Mouse (Mus musculus): ENCODE data around the gene Crxos.

GRCm38 (mm10) chr7:15905861-15906260 is 23.4 kb downstream of the Crxos start:
- TF ChIP-seq CTCF (IDR thresholded peaks at IDR 0.05; ENCODE audit: low read depth, low read length) (no peak), TAL1 (conservative IDR thresholded peaks at IDR 0.05; ENCODE audit: low read depth, low read length) (no peak), POLR2AphosphoS5 (IDR thresholded peaks at IDR 0.05; ENCODE audit: insufficient replicate concordance, low read depth, low read length) (no peak), GATA2 (IDR thresholded peaks at IDR 0.05; ENCODE audit: borderline replicate concordance, low read depth, low read length) (no peak), GATA1 (IDR thresholded peaks at IDR 0.05; ENCODE audit: borderline replicate concordance, low read length) (no peak)
